ENCODE assay signal across 13 mouse cellular contexts in genomic region chr11:113121307-113121706, GRCm38 (mm10).
DNase-seq lines count a peak whose midpoint lies in the region; ATAC-seq and TF ChIP-seq lines count a peak whose summit lies in the region.
"Had no signal": no experiment of that assay in that cellular context is flagged by ENCODE, and none has a peak within 500 bp of the region (broad histone marks: within the 10 kb centered on the region; RNA-seq: fewer than 3 reads in every experiment).

No protein-coding gene starts in this region.

- peak overlapping the region; percentile 35 for H3K27ac ChIP-seq in midbrain, embryonic 10.5 days (replicated peaks)
- H3K27ac ChIP-seq in midbrain, postnatal 0 days (ENCODE audit: low read depth, low read length): no peak overlapping the region
- H3K27ac ChIP-seq in hindbrain, embryonic 16.5 days (ENCODE audit: low read depth, low read length): peak overlapping the region; percentile 6; the same call in 1 of the 2 replicates
- H3K27ac ChIP-seq in stomach, postnatal 0 days (replicated peaks): peak overlapping the region; percentile 4; the same call in 1 of the 2 replicates
- H3K27ac ChIP-seq: gastrocnemius, adult 2 months; left cerebral cortex, adult 2 months had no signal

- no peak overlapping the region for H3K9ac ChIP-seq in midbrain, postnatal 0 days (replicated peaks; ENCODE audit: low read length, poor library complexity, severe bottlenecking)
- H3K9ac ChIP-seq in hindbrain, embryonic 16.5 days (ENCODE audit: low read depth, low read length): no peak overlapping the region
- no peak overlapping the region for H3K9ac ChIP-seq in stomach, postnatal 0 days (ENCODE audit: low read length)

- H3K4me1 ChIP-seq in midbrain, embryonic 10.5 days: peaks cover 25% of the 10 kb centered on the region
- peaks cover 7% of the 10 kb centered on the region for H3K4me1 ChIP-seq in midbrain, postnatal 0 days (ENCODE audit: insufficient read depth, low read length)
- H3K4me1 ChIP-seq in hindbrain, embryonic 16.5 days (ENCODE audit: control insufficient read depth, insufficient read depth, low read depth, low read length): peaks cover 18% of the 10 kb centered on the region
- 0 out of 2 replicates have a peak, but pooled peaks cover 3% of the 10 kb centered on the region for H3K4me1 ChIP-seq in stomach, postnatal 0 days (replicated peaks; ENCODE audit: control insufficient read depth, insufficient read depth)

- no peaks in the 10 kb centered on the region for H3K36me3 ChIP-seq in midbrain, embryonic 10.5 days
- no peaks in the 10 kb centered on the region for H3K36me3 ChIP-seq in midbrain, postnatal 0 days (ENCODE audit: insufficient read depth, low read length)
- no peaks in the 10 kb centered on the region for H3K36me3 ChIP-seq in hindbrain, embryonic 16.5 days (ENCODE audit: control insufficient read depth, insufficient read depth, low read length)
- H3K36me3 ChIP-seq in stomach, postnatal 0 days (ENCODE audit: control insufficient read depth, insufficient read depth, low read length): no peaks in the 10 kb centered on the region

- DNase-seq in cerebellum, postnatal 10 days: peak; percentile 31 to 44
- DNase-seq in cerebellum, postnatal 4 days (ENCODE audit: low spot score in 2 of 2): no peak
- DNase-seq in midbrain, embryonic 10.5 days (ENCODE audit: low spot score): no peak
- DNase-seq in midbrain, postnatal 0 days (ENCODE audit: low spot score): no peak
- DNase-seq in stomach, postnatal 0 days (ENCODE audit: low spot score): no peak
- DNase-seq in left cerebral cortex, adult 18-20 months (ENCODE audit: low spot score in 2 of 2): no peak
- DNase-seq in right cerebral cortex, postnatal 14 days: no peak
- DNase-seq: gastrocnemius, adult 2 months; thymus, postnatal 4 days had no signal

- H3K9me3 ChIP-seq in midbrain, embryonic 10.5 days (replicated peaks): no peaks in the 10 kb centered on the region
- no peaks in the 10 kb centered on the region for H3K9me3 ChIP-seq in midbrain, postnatal 0 days (ENCODE audit: low read length)
- H3K9me3 ChIP-seq in hindbrain, embryonic 16.5 days (ENCODE audit: control insufficient read depth, low read length): no peaks in the 10 kb centered on the region
- H3K9me3 ChIP-seq in stomach, postnatal 0 days (ENCODE audit: control insufficient read depth, low read length): no peaks in the 10 kb centered on the region

- H3K4me3 ChIP-seq in midbrain, embryonic 10.5 days: no peak overlapping the region
- no peak overlapping the region for H3K4me3 ChIP-seq in midbrain, postnatal 0 days (ENCODE audit: low read depth, low read length)
- H3K4me3 ChIP-seq in hindbrain, embryonic 16.5 days (ENCODE audit: low read length): no peak overlapping the region
- no peak overlapping the region for H3K4me3 ChIP-seq in stomach, postnatal 0 days (ENCODE audit: low read depth, low read length)
- H3K4me3 ChIP-seq: gastrocnemius, adult 2 months; left cerebral cortex, adult 2 months had no signal

- TF ChIP-seq CTCF in midbrain, postnatal 0 days (IDR thresholded peaks at IDR 0.05): no peak
- TF ChIP-seq CTCF in stomach, postnatal 0 days (IDR thresholded peaks at IDR 0.05; ENCODE audit: low read depth): no peak

- H3K4me2 ChIP-seq in midbrain, postnatal 0 days (ENCODE audit: low read depth, low read length, poor library complexity, severe bottlenecking): no peak overlapping the region
- H3K4me2 ChIP-seq in hindbrain, embryonic 16.5 days (ENCODE audit: low read length): no peak overlapping the region
- no peak overlapping the region for H3K4me2 ChIP-seq in stomach, postnatal 0 days (replicated peaks; ENCODE audit: low read depth)

- no peak for ATAC-seq in midbrain, postnatal 0 days (ENCODE audit: low FRiP score)
- ATAC-seq in hindbrain, embryonic 16.5 days: 0 out of 2 replicates have a peak, but pooled peaks have one; percentile 56
- 0 out of 2 replicates have a peak, but pooled peaks have one; percentile 31 for ATAC-seq in stomach, postnatal 0 days (ENCODE audit: low FRiP score, low TSS enrichment)
- ATAC-seq: inflammation-experienced regulatory T-cells, adult 6 months; lung, postnatal 0 days had no signal

- WGBS in midbrain, embryonic 10.5 days: 41% methylated on average over 12 of the region's 12 CpGs
- 42% methylated on average over 12 of the region's 12 CpGs for WGBS in midbrain, postnatal 0 days
- 39% methylated on average over 11 of the region's 12 CpGs for WGBS in hindbrain, embryonic 16.5 days
- WGBS in stomach, postnatal 0 days: 68% methylated on average over 12 of the region's 12 CpGs

- no peaks in the 10 kb centered on the region for H3K27me3 ChIP-seq in midbrain, embryonic 10.5 days (ENCODE audit: low read depth, poor library complexity, severe bottlenecking)
- H3K27me3 ChIP-seq in midbrain, postnatal 0 days (ENCODE audit: insufficient read depth, low read length): no peaks in the 10 kb centered on the region
- H3K27me3 ChIP-seq in hindbrain, embryonic 16.5 days (replicated peaks; ENCODE audit: control insufficient read depth, insufficient read depth, low read length): no peaks in the 10 kb centered on the region
- H3K27me3 ChIP-seq in stomach, postnatal 0 days (ENCODE audit: control insufficient read depth, insufficient read depth, low read length): no peaks in the 10 kb centered on the region

- no peak for TF ChIP-seq EP300 in stomach, postnatal 0 days (optimal IDR thresholded peaks at IDR 0.05)

Comparison
In these comparisons a context has a peak if more than half of its experiments do, and no peak if none do; other contexts are left out.
1. DNase-seq: peak in cerebellum, postnatal 10 days (2 of 2); none in cerebellum, postnatal 4 days (0 of 2), midbrain, embryonic 10.5 days (single experiment), midbrain, postnatal 0 days (single experiment), stomach, postnatal 0 days (single experiment), left cerebral cortex, adult 18-20 months (0 of 2) and right cerebral cortex, postnatal 14 days (single experiment).